Mouse (Mus musculus): ENCODE measurements around the gene Creb5.

Gene Creb5

DNA sequence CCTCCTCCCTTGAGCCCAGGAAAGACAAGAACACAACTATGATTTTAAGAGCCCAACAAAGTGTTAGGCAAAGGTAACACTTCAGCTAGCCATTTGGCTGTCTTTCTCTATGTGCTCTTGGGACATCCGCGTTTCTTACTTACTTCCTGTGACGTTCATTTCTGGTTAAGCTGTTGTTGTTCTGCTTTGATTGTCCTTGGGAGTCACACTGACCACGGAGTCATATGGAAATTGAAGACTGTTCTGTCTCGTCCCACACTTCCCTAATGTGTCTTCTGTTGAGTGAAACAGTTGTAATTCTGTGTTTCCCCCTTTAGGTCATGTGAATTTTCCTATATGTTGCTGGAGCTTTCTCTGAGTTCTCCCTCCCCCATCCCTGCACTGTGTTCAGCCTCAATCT, 305.2 kb downstream of the Creb5 start:
- DNase-seq (ENCODE audit: low read depth, low spot score): no peak

GRCm38 (mm10) chr6:53593603-53594002, 306.5 kb downstream of the Creb5 start:
- DNase-seq (ENCODE audit: low read depth, low spot score): no peak

GRCm38 (mm10) chr6:53594316-53594715, 307.2 kb downstream of the Creb5 start:
- DNase-seq (ENCODE audit: low read depth, low spot score): no peak

DNA sequence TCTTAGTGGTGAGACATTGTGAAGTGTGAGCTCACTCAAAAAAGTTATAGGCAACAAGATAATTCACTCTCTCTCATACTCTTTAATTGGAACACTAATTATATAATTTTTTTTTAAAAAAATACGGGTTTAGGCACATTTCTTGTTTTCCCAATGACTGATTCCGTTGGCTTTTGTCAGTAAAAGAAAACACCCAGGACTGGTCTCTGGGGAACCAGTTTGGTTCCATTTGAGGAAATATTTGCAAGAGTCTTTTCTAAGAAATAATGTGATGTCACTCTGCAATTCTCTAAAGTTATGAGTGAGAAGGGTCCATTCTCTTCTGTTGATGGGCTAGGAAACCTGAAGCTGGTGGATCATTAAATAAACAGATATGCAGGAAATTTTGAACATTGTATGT, 309.3 kb downstream of the Creb5 start:
- no peak for DNase-seq (ENCODE audit: low read depth, low spot score)

GRCm38 (mm10) chr6:53603041-53603440, 316.0 kb downstream of the Creb5 start:
- DNase-seq (ENCODE audit: low read depth, low spot score): no peak

DNA sequence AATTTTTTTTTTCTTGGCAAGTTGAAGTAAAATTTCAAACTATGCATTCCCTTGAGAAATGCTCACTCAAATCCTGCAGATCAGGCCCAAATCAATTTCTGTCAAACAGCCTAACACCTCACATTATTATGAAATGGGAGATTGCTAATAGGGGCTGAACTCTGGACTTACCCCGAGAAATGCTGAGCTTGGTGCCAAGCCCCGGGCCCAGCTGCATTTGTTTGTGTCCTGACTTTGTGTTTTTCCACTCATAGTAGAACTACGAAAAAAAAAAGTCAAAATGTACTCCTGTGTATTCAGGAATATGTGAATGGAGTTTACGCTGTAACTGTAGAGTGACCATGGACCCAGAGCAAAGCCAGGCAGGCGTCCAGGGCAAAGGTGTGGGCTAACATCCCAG, 316.6 kb downstream of the Creb5 start:
- no peak for DNase-seq (ENCODE audit: low read depth, low spot score)

DNA sequence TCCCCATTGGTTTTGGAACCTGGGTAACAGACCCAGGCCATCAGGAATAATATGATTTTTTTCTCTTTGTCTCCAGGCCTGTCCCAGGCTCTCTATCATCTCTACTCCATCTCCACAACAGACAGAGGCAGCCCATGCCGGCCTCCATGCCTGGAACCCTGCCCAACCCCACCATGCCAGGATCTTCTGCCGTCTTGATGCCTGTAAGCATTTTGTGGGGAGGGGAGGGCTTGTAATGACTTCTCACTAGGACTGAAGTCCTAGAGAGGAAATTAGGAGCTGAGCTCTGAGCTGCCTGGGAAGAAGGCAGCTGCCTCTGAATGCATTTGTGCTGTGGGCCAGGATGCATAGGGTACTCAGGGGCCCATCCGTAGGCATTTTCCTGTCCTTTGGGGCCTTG, 317.3 kb downstream of the Creb5 start:
- no peak for DNase-seq (ENCODE audit: low read depth, low spot score)

- DNase-seq (ENCODE audit: low read depth, low spot score): no peak
Measured at GRCm38 (mm10) chr6:53605184-53605583, 318.1 kb downstream of the Creb5 start.

- DNase-seq (ENCODE audit: low read depth, low spot score): no peak
Measured at GRCm38 (mm10) chr6:53611451-53611945, 324.4 kb downstream of the Creb5 start.

DNA sequence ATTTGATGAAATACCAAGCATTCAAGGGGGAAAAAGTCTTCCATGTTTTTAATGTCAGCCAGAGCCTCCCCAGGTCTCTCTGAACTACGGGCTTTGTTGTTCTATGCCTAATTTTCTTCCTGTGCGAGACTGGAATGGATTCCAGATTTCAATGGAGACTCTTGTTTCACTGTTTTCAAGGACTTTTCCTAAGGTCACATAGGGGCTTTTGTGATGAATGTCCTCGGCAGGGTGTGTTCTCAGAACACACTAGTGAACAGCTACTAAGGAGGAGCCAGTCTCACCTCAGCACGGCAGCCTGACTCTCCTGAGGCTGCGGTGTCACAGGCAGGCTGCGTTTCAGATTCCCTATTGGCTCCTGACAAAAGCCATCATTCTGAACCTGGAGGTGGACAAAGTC, 325.6 kb downstream of the Creb5 start:
- DNase-seq (ENCODE audit: low read depth, low spot score): no peak

DNA sequence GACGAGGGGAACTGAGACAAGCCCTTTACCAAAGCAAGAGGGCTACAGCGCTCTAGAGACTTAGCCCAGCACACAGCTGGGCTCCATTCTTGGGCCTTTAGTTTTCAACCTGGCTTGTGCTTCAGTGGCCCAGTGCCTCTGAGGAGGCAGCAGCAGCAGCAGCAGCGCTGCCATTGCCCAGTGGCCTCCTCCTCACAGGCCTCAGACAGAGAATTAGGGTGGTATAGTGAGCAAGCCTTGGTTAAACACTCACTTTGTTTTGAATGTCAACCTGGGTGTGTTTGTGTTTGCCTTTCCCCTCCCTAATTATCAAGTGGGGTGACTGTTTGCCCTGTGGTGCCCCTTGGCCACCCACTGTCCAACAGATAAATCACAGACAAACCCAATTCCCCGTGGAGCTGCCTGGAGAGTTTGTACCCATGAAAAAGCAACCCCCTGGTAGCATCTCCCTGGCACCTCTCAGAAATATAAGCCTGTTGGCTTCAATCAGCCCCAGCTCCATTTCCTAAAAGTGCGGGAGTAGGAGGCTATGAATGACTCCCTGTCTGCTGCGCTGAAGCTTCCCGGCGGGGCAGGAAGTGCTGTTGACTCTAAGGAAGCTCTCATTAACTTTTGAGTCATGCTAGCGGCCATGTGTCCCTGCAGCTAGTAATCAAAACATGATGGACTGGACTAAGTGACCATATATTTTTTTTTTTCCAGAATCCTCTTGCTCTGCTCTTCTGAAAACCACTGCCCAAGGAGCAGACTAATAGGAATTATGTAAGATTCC, 328.6 kb downstream of the Creb5 start:
- DNase-seq (ENCODE audit: low read depth, low spot score): no peak

- DNase-seq (ENCODE audit: low read depth, low spot score): no peak
Measured at GRCm38 (mm10) chr6:53618164-53618563, 331.1 kb downstream of the Creb5 start.

DNA sequence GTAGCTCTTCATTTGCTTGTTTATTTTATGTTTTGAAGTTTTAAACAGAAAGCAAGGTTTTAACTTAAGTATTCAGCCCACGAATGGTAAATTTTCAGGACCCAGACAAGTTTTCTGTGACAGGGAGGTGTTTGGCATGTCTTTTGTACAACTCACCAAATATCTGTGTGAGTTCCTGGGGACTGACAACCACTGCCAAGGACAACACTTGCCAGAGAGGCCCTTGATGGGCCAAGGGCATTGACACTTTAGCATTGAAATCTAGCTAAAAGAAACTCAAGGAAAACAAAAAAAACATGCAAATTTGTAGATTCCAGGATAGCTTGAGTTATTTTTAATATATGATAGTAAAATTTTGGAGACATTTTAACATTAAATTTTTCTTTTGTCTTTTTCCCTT, 332.6 kb downstream of the Creb5 start:
- DNase-seq (ENCODE audit: low read depth, low spot score): no peak

GRCm38 (mm10) chr6:53621295-53621694, 334.2 kb downstream of the Creb5 start:
- DNase-seq (ENCODE audit: low read depth, low spot score): no peak

DNA sequence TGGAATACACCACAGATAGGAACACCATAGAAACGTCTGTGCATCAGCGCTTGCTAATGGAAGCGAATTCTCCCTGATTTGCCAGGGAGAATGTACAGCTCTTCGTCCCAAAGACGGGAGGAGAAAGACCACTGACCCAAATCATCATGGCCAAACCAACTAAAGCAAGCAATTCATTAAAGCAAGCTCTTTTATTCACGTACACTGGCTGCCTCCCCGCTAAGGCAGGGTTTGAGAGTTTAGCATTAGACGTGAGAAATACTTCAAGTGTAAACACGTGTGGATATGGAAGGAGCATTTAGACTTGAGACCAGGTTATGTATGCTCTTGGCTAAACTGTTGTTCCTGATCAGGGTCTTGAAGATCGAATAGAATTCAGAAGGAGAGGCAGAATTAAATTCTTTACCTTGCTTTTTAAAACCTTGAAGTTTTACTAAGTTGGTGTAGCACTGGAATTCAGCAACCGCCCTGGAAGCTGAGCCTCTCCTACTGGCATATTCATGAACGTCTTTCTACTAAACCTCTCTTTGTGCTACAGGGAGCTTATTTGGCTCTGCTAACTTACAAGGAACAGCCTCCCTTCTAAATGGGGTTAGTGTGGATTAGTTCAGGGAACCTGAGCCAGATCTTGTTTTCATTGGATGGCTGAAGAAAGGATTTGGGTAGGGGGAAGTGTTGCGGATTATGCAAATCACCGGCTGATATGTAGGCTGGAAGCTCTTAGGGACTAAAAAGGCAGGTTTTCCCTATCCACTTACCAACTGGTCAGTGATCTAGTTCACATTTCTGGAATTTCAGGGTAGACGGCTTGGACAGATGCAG, 337.6 kb downstream of the Creb5 start:
- no peak for DNase-seq (ENCODE audit: low read depth, low spot score)

DNA sequence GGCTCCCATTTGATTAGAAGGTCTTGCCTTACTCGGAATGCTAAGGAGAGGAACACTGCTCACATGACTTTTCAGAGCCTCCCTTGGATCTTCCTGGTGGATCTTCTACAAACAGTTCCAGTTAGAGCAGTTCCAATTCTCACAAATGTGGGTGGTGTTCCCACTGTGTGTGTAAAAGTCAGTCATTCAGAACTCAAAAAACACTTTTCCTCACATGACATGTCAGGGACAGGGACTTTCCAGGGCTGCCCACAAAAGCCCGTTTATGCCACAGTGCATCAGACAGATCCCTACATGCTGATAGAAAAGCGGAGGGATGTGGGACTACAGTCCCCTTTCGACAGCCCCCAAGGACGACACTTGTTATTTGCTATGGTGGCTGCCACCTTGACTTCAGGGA, 339.0 kb downstream of the Creb5 start:
- DNase-seq (ENCODE audit: low read depth, low spot score): no peak

DNA sequence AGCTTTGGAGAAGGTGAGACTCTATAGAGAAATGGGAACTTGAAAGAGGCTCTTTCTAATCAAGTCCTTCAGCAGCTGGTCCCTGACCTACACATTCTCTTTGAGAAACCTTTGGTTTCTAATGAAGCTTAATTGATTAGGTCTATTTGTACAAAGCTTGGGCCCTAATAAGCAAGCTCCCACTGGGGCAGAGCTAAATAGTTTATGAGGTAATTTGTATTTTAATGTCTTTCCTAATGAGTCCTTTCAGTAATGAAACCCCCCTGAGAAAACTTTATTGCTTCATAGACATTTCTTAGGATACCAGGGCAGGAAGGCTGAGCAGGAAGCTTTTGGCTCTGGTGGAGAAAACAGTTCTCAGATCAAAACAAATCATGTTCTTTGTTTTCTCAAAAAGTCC, 341.6 kb downstream of the Creb5 start:
- DNase-seq (ENCODE audit: low read depth, low spot score): no peak

DNA sequence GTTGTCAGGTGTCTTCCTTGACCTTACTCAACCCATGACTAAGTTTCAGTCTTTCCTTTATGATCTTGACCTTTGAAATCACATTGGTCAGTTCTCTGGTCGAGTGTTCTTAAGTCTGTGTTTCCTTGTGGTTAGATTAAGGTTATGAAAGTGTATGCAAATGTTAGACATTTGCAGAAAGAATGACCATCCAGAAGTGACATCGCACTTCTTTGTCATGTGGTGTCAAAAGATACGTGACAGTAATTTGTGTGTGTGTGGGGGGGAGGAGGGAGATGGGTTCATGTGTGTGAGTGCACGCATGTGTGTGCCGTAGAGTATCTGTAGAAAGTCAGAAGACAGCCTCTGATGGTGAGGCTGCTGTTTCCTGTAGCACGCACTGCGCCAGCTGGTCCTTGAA, 348.4 kb downstream of the Creb5 start:
- no peak for DNase-seq (ENCODE audit: low read depth, low spot score)

DNA sequence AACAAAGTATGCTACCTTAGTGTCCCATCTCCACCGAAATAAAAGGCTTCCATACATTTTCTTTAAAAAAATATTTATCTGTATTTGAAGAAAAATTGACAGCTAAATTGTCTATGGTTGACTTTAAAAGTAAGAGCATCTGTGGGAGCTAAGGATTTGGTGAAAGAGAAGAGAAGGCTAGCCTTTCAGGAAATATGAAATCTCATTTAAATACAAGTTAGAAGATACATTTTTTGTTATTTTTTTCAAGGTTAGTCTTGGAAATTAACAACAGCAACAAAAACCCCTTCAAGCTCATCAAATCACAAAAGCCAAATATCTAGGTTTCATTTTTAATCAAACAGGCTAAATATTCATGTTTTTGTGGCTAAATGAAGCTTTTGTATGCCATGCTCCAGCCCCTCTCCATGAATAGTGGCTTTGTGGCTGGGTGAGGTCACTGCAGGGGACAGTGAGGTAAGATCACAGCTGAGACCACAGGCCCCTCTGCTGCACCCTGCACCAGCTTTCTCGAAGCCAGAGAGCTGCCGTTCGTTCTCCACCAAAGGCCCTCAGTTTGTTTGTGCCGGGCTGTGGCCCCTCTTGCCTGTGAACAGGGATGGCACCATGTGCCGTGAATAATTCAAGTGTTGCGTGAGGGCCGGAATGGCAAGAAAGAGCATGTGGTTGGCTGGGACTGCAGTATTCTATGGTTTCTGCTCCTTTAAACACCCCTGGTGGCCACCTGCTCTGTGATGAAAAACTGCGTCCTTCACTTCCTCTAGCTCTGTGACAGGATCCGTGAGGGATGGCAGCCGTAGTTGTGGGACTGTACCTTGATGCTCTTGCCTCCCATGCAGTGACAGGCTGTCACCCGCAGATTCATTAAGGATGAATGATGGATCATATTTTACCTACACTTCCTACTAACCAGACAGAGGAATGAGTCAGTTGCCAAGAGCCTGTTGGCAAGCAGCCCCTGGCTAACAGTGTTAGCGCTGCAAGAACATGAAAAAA, 350.6 kb downstream of the Creb5 start:
- DNase-seq (ENCODE audit: low read depth, low spot score): no peak

DNA sequence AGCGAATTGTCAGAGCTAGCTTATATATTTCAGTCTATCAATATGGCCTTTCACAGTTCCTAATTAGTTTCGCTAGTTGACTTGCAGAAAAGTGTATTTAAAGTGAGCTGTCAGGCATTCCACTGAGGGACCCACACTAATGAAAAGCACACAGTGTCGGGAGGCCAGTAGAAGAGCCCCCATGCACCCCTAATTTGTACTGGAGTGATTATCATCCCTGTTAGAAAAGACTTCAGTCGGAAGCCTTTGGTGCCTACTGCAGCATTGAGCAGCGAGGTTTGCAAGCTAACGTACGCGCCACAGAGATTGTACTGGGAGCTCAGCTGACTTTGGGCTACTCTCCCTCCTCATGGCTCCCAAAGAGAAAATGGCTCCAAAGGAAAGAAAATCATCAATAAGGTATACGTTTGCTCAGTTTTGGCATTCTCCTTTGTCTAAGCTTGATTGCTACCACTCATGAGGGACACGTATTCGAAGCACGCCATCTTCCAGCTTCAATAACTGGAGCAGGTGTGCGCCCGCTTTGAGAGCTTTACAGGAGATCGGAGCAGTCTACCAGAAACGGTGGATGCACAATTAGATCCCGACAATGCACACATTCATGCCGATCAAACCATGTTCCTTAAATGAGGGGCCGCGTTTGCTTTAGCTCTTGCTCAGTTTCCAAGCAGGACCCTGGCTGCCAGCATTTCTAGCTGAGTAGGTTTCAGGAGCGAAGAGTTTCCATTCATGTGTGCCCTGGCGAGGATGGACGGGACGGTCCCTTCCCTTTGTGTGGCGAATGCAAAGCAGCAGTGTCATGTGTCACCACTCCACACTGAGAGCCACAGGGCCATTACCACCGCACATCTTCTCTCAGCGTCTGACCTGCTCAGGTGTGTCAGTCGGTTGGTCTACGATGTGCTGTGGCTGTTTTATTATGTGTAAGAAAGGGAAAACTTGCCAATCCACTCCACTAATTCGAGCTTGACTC, 354.8 kb downstream of the Creb5 start:
- DNase-seq (ENCODE audit: low read depth, low spot score): no peak
